Mouse (Mus musculus) heart, embryonic 10.5 days (tissue): ENCODE measurements around the gene Atg7. TPM values are rescaled to one million over a fixed set of nuclear protein-coding genes. Genes with fewer than 3 reads are reported as not detected.

ENCODE experiments used
- DNase-seq: peaks from one replicate; pipeline ENCODE4 v3.0.0-alpha.2; 2017; ENCODE audit warnings: low spot score
- H3K27ac ChIP-seq: fragments of 300-500 bp; sonication (generic); 2 replicates; pipeline ENCODE4 v1.5.1; 2016; ENCODE audit warnings: mild to moderate bottlenecking
- H3K27me3 ChIP-seq: fragments of 300-500 bp; sonication (generic); 2 replicates; pipeline ENCODE4 v1.6.1; 2016; ENCODE audit warnings: mild to moderate bottlenecking; ENCODE audit not compliant: poor library complexity, insufficient read depth, severe bottlenecking
- H3K36me3 ChIP-seq: fragments of 300-500 bp; sonication (generic); 2 replicates; pipeline ENCODE4 v1.6.1; 2016; ENCODE audit warnings: mild to moderate bottlenecking, moderate library complexity
- H3K4me1 ChIP-seq: fragments of 300-500 bp; sonication (generic); 2 replicates; pipeline ENCODE4 v1.6.1; 2016; ENCODE audit warnings: mild to moderate bottlenecking
- H3K4me3 ChIP-seq: fragments of 300-500 bp; sonication (generic); 2 replicates; pipeline ENCODE4 v1.5.1; 2016; ENCODE audit warnings: mild to moderate bottlenecking, moderate library complexity
- H3K9me3 ChIP-seq: fragments of 300-500 bp; sonication (generic); 2 replicates; pipeline ENCODE4 v1.6.1; 2016; ENCODE audit warnings: mild to moderate bottlenecking, moderate library complexity
- WGBS: fragments of 180-500 bp; shearing (Covaris S2); methylation state at CpG from one replicate; pipeline ENCODE4 v1.1.7; 2016; 5-methylcytosine and 5-hydroxymethylcytosine counted together
- polyA plus RNA-seq: library from polyadenylated mRNA; unstranded; fragments of >200 nt; fragmentation: Nextera tagmentation; extraction: Ambion mirVana; gene quantifications from 2 replicates; pipeline ENCODE4 v1.2.1, GENCODE M21; 2016

The Atg7 gene
- polyA plus RNA-seq, 1 experiment from 2014 or later = 18.7 TPM

GRCm38 (mm10) chr6:114875018-114875558 is 232.2 kb downstream of the Atg7 start:
- Histone ChIP-seq H3K36me3 (peaks cover 12% of the 10 kb centered on the region), H3K27ac (peak overlapping the region; percentile 92), H3K4me1 (peaks cover 89% of the 10 kb centered on the region), H3K27me3 (no peaks in the 10 kb centered on the region), H3K9me3 (no peaks in the 10 kb centered on the region), H3K4me3 (peak overlapping the region; percentile 65)
- peak; percentile 95 for DNase-seq
- under 1% methylated on average over 18 of the region's 18 CpGs for WGBS

- peaks cover 7% of the 10 kb centered on the region for H3K36me3 ChIP-seq
- WGBS = 31% methylated on average over 4 of the region's 4 CpGs
Measured at GRCm38 (mm10) chr6:114876033-114876432, 233.1 kb downstream of the Atg7 start.

DNA sequence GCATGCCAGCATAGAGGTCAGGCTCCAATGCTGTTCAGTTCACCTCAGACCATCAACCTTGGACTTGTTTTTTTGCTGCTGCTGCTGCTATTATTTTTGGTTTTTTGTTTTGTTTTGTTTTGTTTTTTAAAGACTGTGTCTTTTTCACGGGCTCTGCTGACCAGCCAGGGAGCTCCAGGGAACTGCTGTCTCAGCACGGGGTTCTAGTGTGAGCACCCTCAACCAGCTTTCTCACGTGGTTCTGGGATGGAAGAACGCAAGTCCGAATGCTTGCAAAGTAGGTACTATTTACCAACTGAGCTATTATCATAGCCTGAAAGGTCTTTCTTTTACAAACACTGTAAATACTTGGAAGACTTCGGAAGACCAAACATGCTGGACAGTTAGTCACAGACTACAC is 233.6 kb downstream of the Atg7 start:
- H3K9me3 ChIP-seq = no peaks in the 10 kb centered on the region
- DNase-seq = no peak
- H3K36me3 ChIP-seq = peaks cover 1% of the 10 kb centered on the region; the same call in 1 of the 2 replicates
- 81% methylated on average over 6 of the region's 6 CpGs for WGBS
- H3K27me3 ChIP-seq = no peaks in the 10 kb centered on the region
- H3K4me3 ChIP-seq = no peak overlapping the region
- peak overlapping the region; percentile 92 for H3K27ac ChIP-seq
- peaks cover 92% of the 10 kb centered on the region for H3K4me1 ChIP-seq

More at GRCm38 (mm10) chr6:114876033-114876432, 233.1 kb downstream of the Atg7 start:
- Histone ChIP-seq H3K9me3 (no peaks in the 10 kb centered on the region), H3K4me1 (peaks cover 89% of the 10 kb centered on the region), H3K4me3 (no peak overlapping the region), H3K27me3 (no peaks in the 10 kb centered on the region), H3K27ac (peak overlapping the region; percentile 92)
- no peak for DNase-seq

DNA sequence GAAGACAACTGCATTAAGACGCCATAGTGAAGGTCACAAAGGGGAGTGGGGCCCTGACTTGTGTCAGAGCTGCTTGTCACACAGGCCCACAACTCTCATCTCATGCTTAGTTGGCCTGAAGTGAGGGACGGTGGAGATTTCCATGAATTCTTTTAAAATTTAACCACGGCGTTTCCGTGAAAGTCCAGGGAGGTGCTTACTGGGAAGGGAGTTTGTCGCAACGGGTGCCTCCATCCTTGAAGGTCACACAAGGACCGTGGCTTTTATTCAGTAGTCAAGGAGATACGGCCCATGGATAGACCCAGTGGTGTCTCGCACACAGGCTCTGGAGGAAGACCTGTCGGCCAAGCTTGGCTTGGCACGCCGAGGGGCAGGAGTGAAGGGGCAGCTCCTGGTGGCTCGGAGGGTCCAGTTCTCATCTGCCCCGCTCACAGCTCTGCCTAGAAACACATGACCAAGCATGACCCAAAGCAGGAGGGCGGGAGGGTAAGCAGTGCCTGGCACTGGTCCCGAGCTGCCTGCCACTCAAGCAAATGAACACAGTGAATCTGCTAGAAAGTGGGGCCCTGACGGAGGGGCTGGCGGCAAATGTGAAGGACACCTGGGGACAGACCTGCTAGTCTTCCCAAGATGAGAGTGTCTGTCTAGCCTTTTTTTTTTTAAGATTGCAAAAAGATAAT is 236.1 kb downstream of the Atg7 start:
- DNase-seq = no peak
- no peak overlapping the region for H3K4me3 ChIP-seq
- WGBS = 79% methylated on average over 19 of the region's 19 CpGs
- H3K36me3 ChIP-seq = no peaks in the 10 kb centered on the region
- peaks cover 100% of the 10 kb centered on the region for H3K4me1 ChIP-seq
- no peaks in the 10 kb centered on the region for H3K9me3 ChIP-seq
- peak overlapping the region; percentile 75 for H3K27ac ChIP-seq
- no peaks in the 10 kb centered on the region for H3K27me3 ChIP-seq

DNA sequence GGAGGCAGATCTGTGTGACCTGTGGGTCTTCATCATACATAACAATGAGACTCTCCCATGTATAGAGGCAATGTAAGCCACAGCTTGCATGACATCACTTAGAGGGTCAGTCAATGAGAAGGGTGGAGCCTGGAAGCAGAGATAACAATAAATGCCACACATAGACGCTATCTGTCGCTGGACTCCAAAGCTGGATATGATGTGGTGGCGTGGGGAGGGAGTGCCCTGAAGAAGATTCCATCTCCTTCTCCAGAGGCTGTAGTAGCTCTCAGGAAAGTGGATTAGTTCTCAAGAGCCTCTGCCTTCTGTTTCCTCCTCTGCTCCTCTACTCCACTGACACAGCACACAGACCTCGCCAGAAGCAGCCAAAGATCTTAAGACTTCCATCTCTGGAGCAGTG is 237.9 kb downstream of the Atg7 start:
- WGBS = 33% methylated on average over 4 of the region's 4 CpGs
- peak overlapping the region; percentile 56 for H3K27ac ChIP-seq

GRCm38 (mm10) chr6:114882212-114882611 is 239.3 kb downstream of the Atg7 start:
- 55% methylated on average over 5 of the region's 5 CpGs for WGBS

More for the DNA sequence above, 237.9 kb downstream of the Atg7 start:
- H3K4me1 ChIP-seq = peaks cover 96% of the 10 kb centered on the region
- H3K9me3 ChIP-seq = no peaks in the 10 kb centered on the region
- H3K4me3 ChIP-seq = no peak overlapping the region
- H3K36me3 ChIP-seq = peaks cover 10% of the 10 kb centered on the region
- DNase-seq = peak; percentile 66
- H3K27me3 ChIP-seq = no peaks in the 10 kb centered on the region

DNA sequence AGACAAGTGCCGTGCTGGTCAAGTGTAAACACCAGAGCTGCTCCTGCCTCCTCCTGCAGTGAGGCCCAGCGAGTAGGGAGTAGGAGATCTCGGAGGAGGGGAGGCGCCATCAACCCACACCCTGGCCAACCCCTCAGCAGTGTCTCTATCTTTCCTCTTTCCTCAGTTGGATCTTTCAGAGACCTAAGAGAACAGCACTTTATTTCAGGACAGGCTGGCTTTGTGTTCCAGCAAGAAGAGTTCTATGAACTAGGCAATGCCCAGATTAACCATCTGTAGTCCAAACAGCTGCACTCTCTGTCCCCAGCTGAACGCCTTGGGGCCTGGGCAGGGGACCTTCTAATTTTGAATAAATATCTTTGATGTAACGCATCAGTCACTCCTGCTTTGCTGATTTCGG is 239.8 kb downstream of the Atg7 start:
- Histone ChIP-seq H3K27ac (peak overlapping the region; percentile 89), H3K4me3 (0 out of 2 replicates have a peak overlapping the region, but pooled peaks have one; percentile 19), H3K27me3 (no peaks in the 10 kb centered on the region), H3K9me3 (no peaks in the 10 kb centered on the region), H3K4me1 (peaks cover 95% of the 10 kb centered on the region), H3K36me3 (peaks cover 22% of the 10 kb centered on the region)
- 35% methylated on average over 7 of the region's 7 CpGs for WGBS
- DNase-seq = peak; percentile 74

More at GRCm38 (mm10) chr6:114882212-114882611, 239.3 kb downstream of the Atg7 start:
- peaks cover 22% of the 10 kb centered on the region for H3K36me3 ChIP-seq
- no peaks in the 10 kb centered on the region for H3K9me3 ChIP-seq
- peaks cover 96% of the 10 kb centered on the region for H3K4me1 ChIP-seq
- peak overlapping the region; percentile 89 for H3K27ac ChIP-seq
- no peaks in the 10 kb centered on the region for H3K27me3 ChIP-seq
- 0 out of 2 replicates have a peak overlapping the region, but pooled peaks have one; percentile 19 for H3K4me3 ChIP-seq
- DNase-seq = peak; percentile 71

GRCm38 (mm10) chr6:114883261-114883740 is 240.4 kb downstream of the Atg7 start:
- Histone ChIP-seq H3K4me1 (peaks cover 95% of the 10 kb centered on the region), H3K27me3 (no peaks in the 10 kb centered on the region), H3K27ac (peak overlapping the region; percentile 89), H3K4me3 (peak overlapping the region; percentile 19; the same call in 1 of the 2 replicates), H3K9me3 (no peaks in the 10 kb centered on the region), H3K36me3 (peaks cover 26% of the 10 kb centered on the region)
- 6% methylated on average over 9 of the region's 9 CpGs for WGBS
- DNase-seq = peak; percentile 94

DNA sequence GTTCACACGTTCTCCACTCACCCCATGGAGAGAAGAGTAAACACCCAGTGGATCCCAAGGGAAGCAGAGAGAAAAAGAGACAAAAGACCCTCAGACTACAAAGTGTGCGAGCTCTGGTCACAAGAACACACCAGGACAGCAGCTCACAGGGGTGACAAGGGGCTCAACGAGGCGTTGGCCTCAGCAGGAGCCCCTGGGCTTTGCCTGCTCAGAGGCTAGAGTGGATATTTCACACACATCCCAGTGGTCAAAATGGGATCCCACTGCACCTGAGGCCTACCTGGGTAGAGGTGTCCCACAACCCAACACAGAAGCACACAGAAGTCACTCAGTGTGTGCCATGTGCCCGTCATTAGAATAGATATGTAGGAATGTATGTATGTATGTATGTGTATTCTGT is 242.2 kb downstream of the Atg7 start:
- Histone ChIP-seq H3K27me3 (no peaks in the 10 kb centered on the region), H3K36me3 (peaks cover 28% of the 10 kb centered on the region), H3K9me3 (no peaks in the 10 kb centered on the region), H3K27ac (peak overlapping the region; percentile 89), H3K4me1 (peaks cover 92% of the 10 kb centered on the region), H3K4me3 (no peak overlapping the region)
- DNase-seq = peak; percentile 64
- WGBS = 78% methylated on average over 5 of the region's 5 CpGs

DNA sequence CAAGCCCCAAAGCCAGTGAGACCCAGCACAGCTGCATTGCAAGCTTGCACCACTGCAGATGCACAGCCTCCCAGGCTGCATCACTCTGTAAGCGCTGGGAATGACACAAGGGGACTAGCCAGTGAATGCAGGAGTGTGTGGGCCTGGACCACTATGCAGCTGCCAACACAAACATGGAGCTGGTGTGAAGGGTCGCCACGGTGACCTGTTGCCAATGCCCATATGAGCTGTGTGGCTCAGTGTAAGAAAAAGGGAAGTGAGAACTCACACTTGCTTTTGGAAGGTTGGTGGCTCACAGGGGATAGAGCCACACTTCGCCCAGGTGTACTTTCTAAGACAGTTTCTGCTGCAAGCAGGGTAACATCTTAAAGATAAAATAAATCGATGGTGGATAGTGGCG is 243.1 kb downstream of the Atg7 start:
- Histone ChIP-seq H3K4me1 (peaks cover 92% of the 10 kb centered on the region), H3K36me3 (peaks cover 34% of the 10 kb centered on the region), H3K27me3 (no peaks in the 10 kb centered on the region), H3K27ac (peak overlapping the region; percentile 24; the same call in 1 of the 2 replicates), H3K9me3 (no peaks in the 10 kb centered on the region), H3K4me3 (no peak overlapping the region)
- peak; percentile 74 for DNase-seq
- WGBS = 91% methylated on average over 6 of the region's 6 CpGs

- Histone ChIP-seq H3K36me3 (peaks cover 34% of the 10 kb centered on the region), H3K27ac (peak overlapping the region; percentile 30; the same call in 1 of the 2 replicates), H3K4me3 (no peak overlapping the region), H3K4me1 (peaks cover 91% of the 10 kb centered on the region), H3K9me3 (no peaks in the 10 kb centered on the region), H3K27me3 (no peaks in the 10 kb centered on the region)
- DNase-seq = no peak
- whole genome bisulfite sequencing = 72% methylated on average over 11 of the region's 11 CpGs
Measured at GRCm38 (mm10) chr6:114886504-114887361, 243.8 kb downstream of the Atg7 start.

GRCm38 (mm10) chr6:114888922-114889321 is 246.0 kb downstream of the Atg7 start:
- Histone ChIP-seq H3K4me1 (peaks cover 91% of the 10 kb centered on the region), H3K9me3 (no peaks in the 10 kb centered on the region), H3K27me3 (no peaks in the 10 kb centered on the region), H3K36me3 (peaks cover 34% of the 10 kb centered on the region), H3K4me3 (peak overlapping the region; percentile 15; the same call in 1 of the 2 replicates), H3K27ac (peak overlapping the region; percentile 71)
- WGBS = 13% methylated on average over 13 of the region's 13 CpGs
- DNase-seq = peak; percentile 95
